Mouse (Mus musculus) neural tube, embryonic 10.5 days (tissue): Measurements from ENCODE around the gene Cd320.
"Not testable (repeated sequence)": the region's sequence is repeated elsewhere in the genome, so short reads cannot be mapped to it uniquely, and the experiment has no call there.

ENCODE experiments used
- DNase-seq: peaks from one replicate; pipeline ENCODE4 v3.0.0-alpha.2; 2017; ENCODE audit warnings: low spot score; ENCODE audit errors: extremely low spot score

Cd320 gene

DNA sequence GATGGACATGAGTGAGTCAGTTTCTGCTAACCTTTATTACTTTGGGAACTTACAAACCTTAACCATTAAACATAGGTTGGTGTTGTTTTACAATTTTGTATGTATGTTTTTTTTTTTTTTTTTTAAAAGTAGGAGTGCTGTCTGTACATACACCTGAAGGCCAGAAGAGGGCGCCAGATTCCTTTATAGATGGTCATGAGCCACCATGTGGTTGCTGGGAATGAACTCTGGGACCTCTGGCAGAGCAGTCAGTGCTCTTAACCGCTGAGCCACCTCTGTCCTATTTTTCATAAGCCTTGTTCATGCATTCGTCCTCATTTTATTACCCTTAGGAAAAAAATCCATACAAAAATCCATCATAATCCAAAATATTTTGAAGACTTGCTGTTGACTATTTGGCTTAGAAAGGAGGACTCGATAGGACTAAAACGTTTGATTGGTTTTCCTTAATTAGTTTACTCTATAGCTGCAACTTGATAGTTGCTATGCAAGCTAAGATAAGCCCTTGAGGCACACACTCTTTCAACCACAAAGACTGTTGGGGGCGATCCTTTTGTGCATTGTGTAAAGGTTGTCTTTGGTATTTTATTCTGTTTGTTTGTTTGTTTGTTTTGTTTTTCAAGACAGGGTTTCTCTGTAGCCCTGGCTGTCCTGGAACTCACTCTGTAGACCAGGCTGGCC lies 54.4 kb downstream of the Cd320 start:
- no peak for DNase-seq

DNA sequence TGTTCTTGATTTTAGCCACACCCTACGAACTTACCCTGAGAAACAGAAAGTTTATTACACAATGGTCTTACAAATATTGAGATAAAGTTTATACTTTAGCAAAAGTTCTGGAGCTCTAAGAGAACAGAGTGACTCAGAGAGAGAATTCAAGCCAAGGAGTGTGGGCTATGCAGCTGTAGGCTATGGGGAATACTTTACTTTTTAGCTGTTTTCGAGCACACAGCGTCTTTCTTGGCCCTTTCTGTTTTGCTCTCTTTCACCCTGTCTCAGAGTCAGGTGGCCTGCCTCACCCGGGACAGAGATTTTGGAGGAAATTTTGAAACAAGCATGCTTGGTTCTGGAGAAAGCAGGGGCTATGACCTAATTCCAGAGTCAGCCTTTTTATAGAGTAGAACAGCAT lies 55.3 kb downstream of the Cd320 start:
- DNase-seq: not testable (repeated sequence)
